Mouse (Mus musculus) spleen, adult 2 months (tissue): ENCODE measurements around the gene Prox2. TPM values are rescaled to one million over a fixed set of nuclear protein-coding genes. Genes with fewer than 3 reads are reported as not detected.

ENCODE experiments used
- DNase-seq, 2 experiments: peaks; one replicate each; pipeline versions ENCODE4 v3.0.0 to v3.0.0-alpha.2; 2012 to 2021; ENCODE audit warnings: low spot score in 2 of 2, low read depth in 1 of 2
- H3K27ac ChIP-seq: fragments of 200-500 bp; 2 replicates; pipeline ENCODE4 v1.5.1; 2012; ENCODE audit warnings: low read length, inconsistent platforms; ENCODE audit not compliant: insufficient read depth
- H3K27me3 ChIP-seq: fragments of 200-500 bp; 2 replicates; pipeline ENCODE4 v1.6.1; 2012; ENCODE audit warnings: mild to moderate bottlenecking, moderate library complexity, low read length, inconsistent platforms; ENCODE audit not compliant: control insufficient read depth, insufficient read depth
- H3K36me3 ChIP-seq: fragments of 200-500 bp; 2 replicates; pipeline ENCODE4 v1.6.1; 2012; ENCODE audit warnings: mild to moderate bottlenecking, low read length, inconsistent platforms; ENCODE audit not compliant: control insufficient read depth, insufficient read depth
- H3K4me1 ChIP-seq: fragments of 200-500 bp; 2 replicates; pipeline ENCODE4 v1.6.1; 2011; ENCODE audit warnings: inconsistent platforms; ENCODE audit not compliant: control insufficient read depth, insufficient read depth, insufficient read length
- H3K4me3 ChIP-seq: fragments of 200-500 bp; 2 replicates; pipeline ENCODE4 v1.5.1; 2011; ENCODE audit warnings: mild to moderate bottlenecking, inconsistent platforms; ENCODE audit not compliant: insufficient read depth, insufficient read length; ENCODE audit errors: extremely low read depth
- CTCF ChIP-seq: fragments of 200-500 bp; IDR thresholded peaks from 2 replicates; pipeline ENCODE4 v1.5.1; 2011; ENCODE audit warnings: mild to moderate bottlenecking, inconsistent platforms; ENCODE audit not compliant: insufficient read depth, insufficient read length, insufficient replicate concordance; ENCODE audit errors: extremely low read depth
- POLR2A ChIP-seq: fragments of 200-500 bp; IDR thresholded peaks from 2 replicates; pipeline ENCODE4 v1.6.1; 2011; ENCODE audit warnings: low read depth, low read length, inconsistent platforms
- WGBS: fragments of 180-500 bp; shearing (Covaris S2); methylation state at CpG from one replicate; pipeline ENCODE4 v1.1.7; 2018; 5-methylcytosine and 5-hydroxymethylcytosine counted together
- polyA plus RNA-seq: library from polyadenylated mRNA; depleted of rRNA; stranded (reverse); fragments of >200 nt; gene quantifications from 2 replicates; pipeline ENCODE4 v1.2.3, GENCODE M21; 2012; rRNA removed

Gene Prox2
- polyA plus RNA-seq, 1 experiment: 2.6 TPM

- Histone ChIP-seq H3K4me3 (no peak overlapping the region), H3K4me1 (no peaks in the 10 kb centered on the region), H3K36me3 (0 out of 2 replicates have a peak, but pooled peaks cover 3% of the 10 kb centered on the region), H3K27me3 (no peaks in the 10 kb centered on the region), H3K27ac (no peak overlapping the region)
- no peak for TF ChIP-seq CTCF
- no peak for TF ChIP-seq POLR2A
- WGBS: 64% methylated on average over 2 of the region's 2 CpGs
- no peak for DNase-seq
Observed at GRCm38 (mm10) chr12:85084257-85084656, 26.3 kb downstream of the Prox2 start.

- Histone ChIP-seq H3K27me3 (no peaks in the 10 kb centered on the region), H3K36me3 (peaks cover 9% of the 10 kb centered on the region; the same call in 1 of the 2 replicates), H3K4me3 (no peak overlapping the region), H3K4me1 (no peaks in the 10 kb centered on the region), H3K27ac (no peak overlapping the region)
- no peak for DNase-seq
- TF ChIP-seq POLR2A (no peak), CTCF (no peak)
- WGBS: 89% methylated on average over 3 of the region's 3 CpGs
Observed at GRCm38 (mm10) chr12:85077100-85077499, 33.5 kb downstream of the Prox2 start.

- DNase-seq: no peak
Observed at GRCm38 (mm10) chr12:85071043-85071442, 39.5 kb downstream of the Prox2 start.

GRCm38 (mm10) chr12:85051218-85051617 is 59.3 kb downstream of the Prox2 start:
- Histone ChIP-seq H3K27me3 (no peaks in the 10 kb centered on the region), H3K4me3 (no peak overlapping the region), H3K4me1 (no peaks in the 10 kb centered on the region), H3K27ac (no peak overlapping the region), H3K36me3 (peaks cover 32% of the 10 kb centered on the region)
- no peak for DNase-seq
- TF ChIP-seq CTCF (no peak), POLR2A (no peak)
- 68% methylated on average over 6 of the region's 6 CpGs for WGBS

More at GRCm38 (mm10) chr12:85071043-85071442, 39.5 kb downstream of the Prox2 start:
- Histone ChIP-seq H3K36me3 (peaks cover 21% of the 10 kb centered on the region), H3K27me3 (no peaks in the 10 kb centered on the region), H3K4me1 (no peaks in the 10 kb centered on the region), H3K4me3 (no peak overlapping the region), H3K27ac (no peak overlapping the region)
- TF ChIP-seq POLR2A (no peak), CTCF (no peak)

Other genes starting within 250 kb of the Prox2 start
- 20.1 and 25.4 TPM in 2 replicates for gene Ltbp2, start 234.2 kb downstream of the Prox2 start, polyA plus RNA-seq
- gene Fcf1, start 139.9 kb downstream of the Prox2 start, polyA plus RNA-seq: 20.9 and 22.7 TPM in 2 replicates
- gene Arel1, start 139.9 kb downstream of the Prox2 start, polyA plus RNA-seq: 24.6 and 28.4 TPM in 2 replicates
- 14.2 and 15.5 TPM in 2 replicates for gene Ylpm1, start 114.4 kb downstream of the Prox2 start, polyA plus RNA-seq
- gene Dlst, start 74 bp upstream of the Prox2 start, polyA plus RNA-seq: 49.5 and 54.6 TPM in 2 replicates
- 0.53 and 0.63 TPM in 2 replicates for gene Rps6kl1, start 40.5 kb upstream of the Prox2 start, polyA plus RNA-seq
- gene Pgf, start 67.0 kb upstream of the Prox2 start, polyA plus RNA-seq: 0.46 and 0.84 TPM in 2 replicates
- 90.6 and 110 TPM in 2 replicates for gene Eif2b2, start 108.7 kb upstream of the Prox2 start, polyA plus RNA-seq
- gene Mlh3, start 159.8 kb upstream of the Prox2 start, polyA plus RNA-seq: 2.7 and 2.9 TPM in 2 replicates
- 3.4 and 3.9 TPM in 2 replicates for gene Acyp1, start 177.7 kb upstream of the Prox2 start, polyA plus RNA-seq
- 0.28 and 0.33 TPM in 2 replicates for gene Zc2hc1c, start 177.8 kb upstream of the Prox2 start, polyA plus RNA-seq
- gene Nek9, start 228.6 kb upstream of the Prox2 start, polyA plus RNA-seq: 18.7 and 20.2 TPM in 2 replicates